ENCODE assay signal across 8 mouse cellular contexts in the genomic region with DNA sequence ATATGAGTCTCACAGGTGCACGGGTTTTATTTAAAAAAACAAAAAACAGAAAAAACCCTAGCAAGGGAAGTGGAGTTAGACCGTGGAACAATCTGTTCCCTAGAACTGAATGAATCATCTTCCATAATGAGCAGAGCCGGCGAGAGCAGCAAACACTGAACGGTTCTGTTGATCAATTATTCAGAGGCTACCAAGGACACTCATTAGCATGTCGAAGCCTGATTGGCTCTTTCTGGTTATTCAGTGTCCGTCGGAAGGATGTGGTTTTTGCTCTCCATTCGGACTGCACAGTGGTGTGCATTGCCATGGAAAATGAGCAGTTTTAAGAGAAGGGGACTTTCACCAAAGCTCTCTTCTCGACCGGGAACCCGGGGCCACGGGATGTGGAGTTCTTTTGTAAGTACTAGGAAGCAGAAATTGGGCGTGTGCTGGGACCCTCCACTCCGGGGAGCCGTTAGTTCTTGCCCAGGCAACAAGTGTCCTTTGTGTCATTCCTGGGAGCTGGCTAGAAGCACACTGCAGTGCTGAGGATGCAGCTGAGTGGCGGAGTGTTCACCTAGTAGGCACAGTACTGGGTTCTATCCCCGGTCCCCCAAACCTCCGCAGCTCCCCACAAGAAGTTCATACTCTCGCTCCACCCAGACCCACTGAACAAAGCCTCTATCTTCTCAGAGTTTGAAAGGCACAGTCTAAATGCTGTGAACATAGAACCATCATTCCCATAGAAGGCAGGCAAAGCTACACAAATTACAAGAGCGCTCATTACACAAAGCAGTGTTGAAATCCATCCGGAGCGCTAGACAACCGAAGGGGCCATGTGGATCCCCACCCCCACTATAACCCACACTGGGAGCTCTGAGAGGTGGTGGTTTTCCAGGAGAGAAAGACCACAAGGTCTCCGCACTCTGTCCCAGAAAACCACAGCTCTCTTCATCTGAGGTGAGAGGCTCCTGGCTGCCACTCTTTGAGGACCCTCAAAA.
DNase-seq lines count a peak whose midpoint lies in the region; ATAC-seq and TF ChIP-seq lines count a peak whose summit lies in the region.

No protein-coding gene starts in this region.

- peak overlapping the region; percentile 71 for H3K27ac ChIP-seq in ES-Bruce4 (ENCODE audit: insufficient read depth, low read length)
- H3K27ac ChIP-seq in embryonic facial prominence, embryonic 14.5 days (replicated peaks; ENCODE audit: low read depth, low read length), result no peak overlapping the region
- no peak overlapping the region for H3K27ac ChIP-seq in intestine, embryonic 16.5 days (ENCODE audit: low read length)
- no peak overlapping the region for H3K27ac ChIP-seq in limb, embryonic 14.5 days (replicated peaks; ENCODE audit: low read depth, low read length)
- peak overlapping the region; percentile 74 for H3K27ac ChIP-seq in neural tube, embryonic 11.5 days (ENCODE audit: low read depth, low read length)

- H3K9me3 ChIP-seq in ES-Bruce4 (replicated peaks; ENCODE audit: control insufficient read depth, insufficient read depth, low read length, poor library complexity, severe bottlenecking), result no peaks in the 10 kb centered on the region
- no peaks in the 10 kb centered on the region for H3K9me3 ChIP-seq in embryonic facial prominence, embryonic 14.5 days (ENCODE audit: control insufficient read depth, low read length)
- no peaks in the 10 kb centered on the region for H3K9me3 ChIP-seq in intestine, embryonic 16.5 days (ENCODE audit: control insufficient read depth, low read length)
- no peaks in the 10 kb centered on the region for H3K9me3 ChIP-seq in limb, embryonic 14.5 days (ENCODE audit: control insufficient read depth, low read length)
- H3K9me3 ChIP-seq in neural tube, embryonic 11.5 days (ENCODE audit: control insufficient read depth, low read length), result no peaks in the 10 kb centered on the region

- no peaks in the 10 kb centered on the region for H3K27me3 ChIP-seq in ES-Bruce4 (ENCODE audit: control insufficient read depth, insufficient read depth, low read length, poor library complexity, severe bottlenecking)
- H3K27me3 ChIP-seq in embryonic facial prominence, embryonic 14.5 days (replicated peaks; ENCODE audit: control insufficient read depth, insufficient read depth, low read length), result no peaks in the 10 kb centered on the region
- H3K27me3 ChIP-seq in intestine, embryonic 16.5 days (replicated peaks; ENCODE audit: control insufficient read depth, insufficient read depth, low read length), result no peaks in the 10 kb centered on the region
- H3K27me3 ChIP-seq in limb, embryonic 14.5 days (ENCODE audit: control insufficient read depth, insufficient read depth, low read length), result no peaks in the 10 kb centered on the region
- H3K27me3 ChIP-seq in neural tube, embryonic 11.5 days (ENCODE audit: control insufficient read depth, insufficient read depth, low read length), result no peaks in the 10 kb centered on the region

- H3K9ac ChIP-seq in ES-Bruce4 (ENCODE audit: low read depth, poor library complexity, severe bottlenecking), result peak overlapping the region; percentile 29
- H3K9ac ChIP-seq in embryonic facial prominence, embryonic 14.5 days (ENCODE audit: low read depth, low read length), result no peak overlapping the region
- no peak overlapping the region for H3K9ac ChIP-seq in intestine, embryonic 16.5 days (ENCODE audit: low read depth, low read length)
- H3K9ac ChIP-seq in limb, embryonic 14.5 days (ENCODE audit: low read depth, low read length, severe bottlenecking), result no peak overlapping the region
- peak overlapping the region; percentile 19; the same call in 1 of the 2 replicates for H3K9ac ChIP-seq in neural tube, embryonic 11.5 days (ENCODE audit: low read length)

- peak overlapping the region; percentile 43 for H3K4me3 ChIP-seq in ES-Bruce4 (ENCODE audit: low read depth, low read length)
- H3K4me3 ChIP-seq in embryonic facial prominence, embryonic 14.5 days (ENCODE audit: low read depth, low read length), result no peak overlapping the region
- no peak overlapping the region for H3K4me3 ChIP-seq in intestine, embryonic 16.5 days (ENCODE audit: low read length)
- no peak overlapping the region for H3K4me3 ChIP-seq in limb, embryonic 14.5 days (replicated peaks; ENCODE audit: low read length)
- H3K4me3 ChIP-seq in neural tube, embryonic 11.5 days (ENCODE audit: low read depth, low read length), result 0 out of 2 replicates have a peak overlapping the region, but pooled peaks have one; percentile 3

- TF ChIP-seq EP300 in ES-Bruce4 (IDR thresholded peaks at IDR 0.05; ENCODE audit: insufficient read depth, low read depth, low read length), result 0 out of 2 replicates have a peak, but pooled peaks have one; percentile 24

- peak; percentile 67; the same call in 1 of the 2 replicates for ATAC-seq in embryonic facial prominence, embryonic 14.5 days (ENCODE audit: low read depth)
- 0 out of 2 replicates have a peak, but pooled peaks have one; percentile 46 for ATAC-seq in intestine, embryonic 16.5 days
- peak; percentile 19; the same call in 1 of the 2 replicates for ATAC-seq in limb, embryonic 14.5 days (ENCODE audit: low FRiP score, low read depth)
- ATAC-seq in neural tube, embryonic 11.5 days (ENCODE audit: insufficient read depth, low FRiP score, low TSS enrichment), result peak; percentile 90

- 43% methylated on average over 25 of the region's 25 CpGs for WGBS in embryonic facial prominence, embryonic 14.5 days
- WGBS in intestine, embryonic 16.5 days, result 50% methylated on average over 25 of the region's 25 CpGs
- 62% methylated on average over 25 of the region's 25 CpGs for WGBS in limb, embryonic 14.5 days
- 46% methylated on average over 25 of the region's 25 CpGs for WGBS in neural tube, embryonic 11.5 days

- no peak for TF ChIP-seq CTCF in ES-Bruce4 (IDR thresholded peaks at IDR 0.05; ENCODE audit: low read depth, low read length)

- TF ChIP-seq POLR2A in ES-Bruce4 (IDR thresholded peaks at IDR 0.05; ENCODE audit: insufficient read depth, low read length), result no peak
- no peak for TF ChIP-seq POLR2A in limb, embryonic 14.5 days (IDR thresholded peaks at IDR 0.05; ENCODE audit: borderline replicate concordance, extremely low read depth, insufficient read depth, insufficient read length)

- H3K4me2 ChIP-seq in embryonic facial prominence, embryonic 14.5 days (ENCODE audit: low read depth, low read length), result peak overlapping the region; percentile 33
- peak overlapping the region; percentile 26; the same call in 1 of the 2 replicates for H3K4me2 ChIP-seq in intestine, embryonic 16.5 days (ENCODE audit: low read depth, low read length)
- H3K4me2 ChIP-seq in limb, embryonic 14.5 days (replicated peaks; ENCODE audit: low read depth, low read length, severe bottlenecking), result 0 out of 2 replicates have a peak overlapping the region, but pooled peaks have one; percentile 11
- H3K4me2 ChIP-seq in neural tube, embryonic 11.5 days (ENCODE audit: low read depth), result peak overlapping the region; percentile 36

- DNase-seq in adrenal gland, postnatal 14 days, result peak; percentile 55
- peak; percentile 66 for DNase-seq in embryonic facial prominence, embryonic 14.5 days (ENCODE audit: low spot score)
- no peak for DNase-seq in limb, embryonic 14.5 days (ENCODE audit: low spot score)
- peak; percentile 69 for DNase-seq in neural tube, embryonic 11.5 days (ENCODE audit: low spot score)
- DNase-seq in thymus, adult 18-20 months, result no peak
- DNase-seq in urinary bladder, adult 18-20 months (ENCODE audit: low spot score in 2 of 2), result no peak

- peaks cover 4% of the 10 kb centered on the region for H3K4me1 ChIP-seq in ES-Bruce4 (ENCODE audit: control insufficient read depth, insufficient read depth, low read length)
- H3K4me1 ChIP-seq in embryonic facial prominence, embryonic 14.5 days (ENCODE audit: control insufficient read depth, insufficient read depth, low read length), result no peaks in the 10 kb centered on the region
- H3K4me1 ChIP-seq in intestine, embryonic 16.5 days (ENCODE audit: control insufficient read depth, insufficient read depth, low read length), result peaks cover 3% of the 10 kb centered on the region; the same call in 1 of the 2 replicates
- no peaks in the 10 kb centered on the region for H3K4me1 ChIP-seq in limb, embryonic 14.5 days (ENCODE audit: control insufficient read depth, insufficient read depth, low read length)
- 0 out of 2 replicates have a peak, but pooled peaks cover 3% of the 10 kb centered on the region for H3K4me1 ChIP-seq in neural tube, embryonic 11.5 days (ENCODE audit: control insufficient read depth, insufficient read depth, low read length)

- H3K36me3 ChIP-seq in ES-Bruce4 (ENCODE audit: control insufficient read depth, insufficient read depth, low read length, poor library complexity, severe bottlenecking), result no peaks in the 10 kb centered on the region
- no peaks in the 10 kb centered on the region for H3K36me3 ChIP-seq in embryonic facial prominence, embryonic 14.5 days (ENCODE audit: control insufficient read depth, insufficient read depth, low read length)
- no peaks in the 10 kb centered on the region for H3K36me3 ChIP-seq in intestine, embryonic 16.5 days (ENCODE audit: control insufficient read depth, insufficient read depth, low read length)
- no peaks in the 10 kb centered on the region for H3K36me3 ChIP-seq in limb, embryonic 14.5 days (ENCODE audit: control insufficient read depth, insufficient read depth, low read length)
- no peaks in the 10 kb centered on the region for H3K36me3 ChIP-seq in neural tube, embryonic 11.5 days (ENCODE audit: control insufficient read depth, insufficient read depth, low read length)

Comparison
In these comparisons a context has a peak if more than half of its experiments do, and no peak if none do; other contexts are left out.
1. H3K27ac ChIP-seq: peak in ES-Bruce4 (single experiment) and neural tube, embryonic 11.5 days (single experiment); none in embryonic facial prominence, embryonic 14.5 days (single experiment), intestine, embryonic 16.5 days (single experiment) and limb, embryonic 14.5 days (single experiment).
2. H3K4me3 ChIP-seq: peak in ES-Bruce4 (single experiment) and neural tube, embryonic 11.5 days (single experiment); none in embryonic facial prominence, embryonic 14.5 days (single experiment), intestine, embryonic 16.5 days (single experiment) and limb, embryonic 14.5 days (single experiment).
3. H3K9ac ChIP-seq: peak in ES-Bruce4 (single experiment) and neural tube, embryonic 11.5 days (single experiment); none in embryonic facial prominence, embryonic 14.5 days (single experiment), intestine, embryonic 16.5 days (single experiment) and limb, embryonic 14.5 days (single experiment).
4. DNase-seq: peak in adrenal gland, postnatal 14 days (single experiment), embryonic facial prominence, embryonic 14.5 days (single experiment) and neural tube, embryonic 11.5 days (single experiment); none in limb, embryonic 14.5 days (single experiment), thymus, adult 18-20 months (0 of 2) and urinary bladder, adult 18-20 months (0 of 2).
5. ATAC-seq: peak in every context shown above with its lines; median percentile 90 in neural tube, embryonic 11.5 days; 67 in embryonic facial prominence, embryonic 14.5 days; 46 in intestine, embryonic 16.5 days; 19 in limb, embryonic 14.5 days.
6. Peak in every context shown above with its lines, with median percentiles within 50 percentile points of each other: H3K4me2 ChIP-seq.